Mouse (Mus musculus) adrenal gland, postnatal 4 days (tissue): Measurements from ENCODE around the gene Cyb5r4. TPM values are rescaled to one million over a fixed set of nuclear protein-coding genes. Genes with fewer than 3 reads are reported as not detected.
"Not testable (repeated sequence)": the region's sequence is repeated elsewhere in the genome, so short reads cannot be mapped to it uniquely, and the experiment has no call there.

ENCODE experiments used
- DNase-seq, 2 experiments: peaks; one replicate each; pipeline ENCODE4 v3.0.0; 2021 to 2022; ENCODE audit warnings: low spot score in 2 of 2, mixed read lengths in 2 of 2
- long read RNA-seq, 2 experiments: library from polyadenylated mRNA; stranded (forward); transcript quantifications; one replicate each; pipeline ENCODE4 v2.0.0; 2021
- total RNA-seq, 2 experiments: library from RNA; stranded (reverse); gene quantifications; 2 replicates each; pipeline ENCODE4 v1.2.3; 2021

Gene Cyb5r4
- 10 to 100 TPM; 40.9 to 41.4 TPM for total RNA-seq
- long read RNA-seq, experiment 1, transcript Cyb5r4-201 (16 exons, 2,644 nt): major isoform, 54 of 65 reads
- long read RNA-seq, experiment 1, partial matches to known transcripts: 2 of 65 reads
- long read RNA-seq, experiment 1, other reads (novel, unspliced or antisense): 9 of 65 reads
- long read RNA-seq, experiment 2, transcript Cyb5r4-201 (16 exons, 2,644 nt): major isoform, 120 of 156 reads
- long read RNA-seq, experiment 2, partial matches to known transcripts: 4 of 156 reads
- long read RNA-seq, experiment 2, other reads (novel, unspliced or antisense): 32 of 156 reads

DNA sequence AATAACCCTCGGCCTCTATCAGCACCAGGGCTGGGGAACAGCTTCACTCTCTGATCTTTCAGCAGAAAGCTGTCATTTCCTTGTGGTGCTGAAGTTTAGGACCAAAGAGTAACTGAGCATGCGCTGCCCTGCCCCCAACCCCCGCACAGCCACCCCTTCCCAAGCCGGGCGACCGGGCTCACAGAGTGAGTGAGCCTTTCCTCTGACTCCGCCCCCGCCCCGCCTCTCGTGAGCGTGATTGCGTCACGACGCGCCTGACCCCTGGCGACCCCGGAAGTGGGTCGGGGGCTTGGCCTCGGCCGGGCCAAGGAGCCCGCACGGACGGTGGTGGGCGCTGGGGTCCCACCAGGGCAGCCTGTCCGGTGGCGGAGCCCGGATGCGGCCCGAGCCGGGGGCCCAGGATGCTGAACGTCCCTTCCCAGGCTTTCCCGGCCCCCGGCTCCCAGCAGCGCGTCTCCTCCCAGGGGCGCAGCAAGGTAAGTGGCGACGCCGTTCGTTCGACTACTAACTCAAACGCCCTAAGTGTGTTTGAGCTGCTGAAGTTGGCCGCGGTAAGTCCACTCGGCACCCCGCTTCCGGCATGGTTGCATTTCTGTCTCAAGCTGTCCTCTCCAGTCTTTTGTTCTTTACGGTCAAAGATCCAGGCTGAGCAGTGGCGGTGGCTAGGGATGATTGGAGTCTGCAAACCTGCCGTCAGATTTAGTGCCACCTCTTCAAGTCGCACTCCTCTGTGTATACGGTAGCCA lies at the start of gene Cyb5r4:
Cyb5r4 (plus strand) TSS at position 237 of the 746 bp plus-strand sequence.
- peak; percentile 89 to 95 for DNase-seq

DNA sequence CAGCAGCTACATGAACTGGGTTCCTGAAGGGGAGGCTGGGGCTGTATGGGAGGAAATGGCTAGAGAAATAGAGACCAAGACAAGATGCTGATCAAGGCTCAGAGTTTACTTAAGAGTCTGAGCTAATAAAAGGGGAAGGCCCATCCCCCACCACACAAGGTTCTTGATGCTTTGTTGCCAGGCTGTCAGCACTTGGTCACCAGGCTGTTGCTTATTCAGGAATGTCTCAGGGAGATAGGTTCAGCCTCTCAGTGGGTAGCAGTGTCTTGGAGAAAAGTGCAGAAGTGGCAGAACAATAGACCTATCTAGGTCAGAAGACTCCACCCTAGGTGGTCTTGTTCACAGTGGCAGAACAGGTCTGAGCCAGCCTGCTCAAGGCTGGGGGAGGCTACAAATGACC lies 49.3 kb upstream of the Cyb5r4 start:
- not testable (repeated sequence) for DNase-seq

DNA sequence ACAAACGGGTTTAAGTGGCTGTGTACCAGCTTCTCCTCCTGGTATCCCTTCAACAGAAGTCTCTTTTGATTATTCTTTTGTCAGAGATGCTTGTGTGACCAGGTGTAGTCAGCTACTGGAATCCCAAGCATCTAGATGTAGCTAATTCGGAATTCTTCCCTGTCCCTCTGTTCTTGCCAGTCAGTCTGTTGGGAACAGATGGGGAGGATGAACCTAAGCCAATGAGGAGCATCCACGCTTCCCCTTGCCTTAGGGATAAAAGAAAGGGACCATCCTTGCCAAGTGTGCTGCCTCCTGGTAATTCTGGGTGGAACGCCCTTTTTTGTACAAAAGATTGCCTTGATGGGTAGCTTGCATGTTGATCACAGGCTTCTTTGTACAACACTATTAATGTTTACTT lies 48.3 kb upstream of the Cyb5r4 start:
- no peak for DNase-seq

DNA sequence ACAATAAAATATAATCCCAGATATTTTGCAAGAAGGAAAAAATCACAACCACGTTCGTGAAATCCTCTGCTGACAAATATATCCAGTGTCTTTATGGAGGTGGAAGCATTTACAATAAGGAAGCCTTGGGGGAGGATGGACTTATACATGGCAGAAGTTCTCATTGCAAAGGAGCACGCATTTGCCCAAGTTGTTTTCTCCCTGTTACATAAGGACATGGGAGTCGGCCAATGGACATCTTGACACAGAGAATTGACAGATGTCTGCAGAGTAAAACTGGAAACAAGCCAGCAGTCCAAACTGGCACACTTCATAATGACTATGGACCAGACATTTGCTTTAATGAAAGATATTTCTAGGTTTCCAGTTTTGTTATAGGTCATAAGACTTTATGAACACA lies 44.9 kb upstream of the Cyb5r4 start:
- no peak for DNase-seq

DNA sequence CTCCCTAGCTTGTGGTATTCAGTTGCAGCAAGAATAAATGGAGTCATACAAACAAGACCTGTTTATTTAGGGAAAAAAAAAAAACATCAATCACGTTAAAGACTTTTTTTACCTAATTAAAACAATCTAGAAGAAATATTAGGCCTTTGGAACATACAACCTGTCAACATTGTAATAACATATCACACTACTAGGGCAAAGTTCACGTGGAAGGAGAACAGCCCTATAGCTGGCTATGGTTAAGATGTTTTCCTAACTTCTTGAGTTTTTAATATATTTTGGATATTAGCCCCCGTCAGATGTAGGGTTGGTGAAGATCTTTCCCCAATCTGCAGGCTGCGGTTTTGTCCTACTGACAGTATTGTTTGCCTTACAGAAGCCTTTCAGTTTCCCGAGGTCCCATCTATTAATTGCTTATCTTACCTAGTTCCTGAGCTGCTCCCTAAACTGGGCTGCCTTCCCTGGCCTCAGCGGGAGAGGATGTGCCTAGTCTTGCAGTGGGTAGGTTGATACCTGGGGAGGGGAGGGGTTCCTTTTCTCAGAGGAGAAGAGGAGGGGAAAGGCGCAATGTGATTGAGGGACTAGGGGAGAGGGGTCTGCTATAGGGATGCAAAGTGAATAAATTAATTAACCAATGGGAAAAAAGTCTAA lies 43.4 kb upstream of the Cyb5r4 start:
- DNase-seq: no peak

DNA sequence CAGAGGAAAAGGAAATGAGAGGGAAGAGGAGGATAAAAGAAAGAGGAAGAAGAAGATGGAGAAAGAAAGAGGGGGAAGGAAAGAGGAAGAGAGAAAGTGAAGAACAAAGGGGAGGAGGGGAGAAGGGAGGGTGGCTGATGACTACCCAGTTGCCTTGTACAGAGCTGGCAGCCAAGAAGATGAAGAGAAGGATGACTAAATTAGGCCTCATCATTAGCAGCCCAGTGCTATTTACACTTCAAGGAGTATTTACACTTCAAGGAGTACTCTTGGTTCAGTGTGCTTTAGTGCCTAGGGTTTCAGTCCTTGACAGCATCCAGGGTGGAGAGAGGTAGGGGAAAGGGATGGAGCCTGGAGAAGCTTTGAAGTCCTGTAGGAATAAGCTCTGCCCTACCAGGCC lies 41.8 kb upstream of the Cyb5r4 start:
- no peak for DNase-seq

DNA sequence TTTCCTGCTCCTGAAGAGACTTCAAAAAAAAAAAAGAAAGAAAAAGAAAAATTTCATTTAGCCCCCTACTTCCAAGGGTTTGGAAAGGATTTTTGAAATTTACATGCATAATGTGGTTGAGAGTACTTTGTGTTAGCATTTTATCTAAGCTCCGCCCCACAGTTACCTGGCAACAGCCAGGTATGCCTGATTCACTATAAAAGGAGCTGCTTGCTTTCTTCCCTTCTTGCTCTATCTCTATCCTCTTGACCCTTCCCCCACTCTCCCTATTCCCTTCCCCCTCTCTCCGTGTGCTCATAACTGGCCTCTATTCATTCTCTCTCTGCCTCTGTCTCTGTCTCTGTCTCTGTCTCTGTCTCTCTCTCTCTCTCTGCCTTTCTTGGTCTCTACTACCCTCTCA lies 40.9 kb upstream of the Cyb5r4 start:
- no peak for DNase-seq

DNA sequence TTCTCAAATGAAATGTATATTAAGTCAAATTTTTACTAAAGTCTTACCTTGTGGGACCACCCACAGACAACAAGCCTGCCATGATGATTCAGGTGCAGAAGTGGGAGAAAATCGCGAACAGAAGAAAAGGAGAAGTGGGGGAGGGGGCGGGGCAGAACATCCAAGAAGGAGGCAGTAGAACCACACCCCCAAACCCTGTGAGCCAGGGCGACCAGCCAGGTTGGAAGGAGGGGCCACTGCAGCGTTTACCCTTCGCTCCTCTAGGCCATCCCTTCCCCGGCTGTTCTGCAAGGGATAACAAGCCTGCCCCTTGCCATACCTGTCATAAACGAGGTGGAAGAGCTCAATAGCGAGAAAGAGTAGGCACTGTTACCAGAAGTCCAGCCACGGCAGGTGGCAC lies 40.3 kb upstream of the Cyb5r4 start:
- no peak for DNase-seq

DNA sequence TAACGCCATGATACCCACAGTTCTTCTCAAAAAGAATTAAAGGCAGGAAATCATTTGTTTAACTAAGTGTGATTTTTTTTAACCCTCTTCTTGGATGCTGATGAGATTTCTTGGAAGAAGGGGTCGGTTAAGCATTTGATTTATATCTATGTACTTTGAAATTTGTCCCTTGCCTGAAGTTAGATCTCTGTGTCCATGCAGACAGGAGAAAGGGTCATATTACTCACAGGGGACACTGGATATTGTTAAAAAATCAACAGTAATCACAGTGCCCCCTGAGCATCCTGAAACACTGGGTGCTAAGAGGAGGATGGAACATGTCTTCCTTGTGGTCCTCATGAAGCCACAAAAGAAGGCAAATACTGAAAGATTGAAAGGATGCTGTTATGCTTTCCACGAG lies 37.2 kb upstream of the Cyb5r4 start:
- no peak for DNase-seq

DNA sequence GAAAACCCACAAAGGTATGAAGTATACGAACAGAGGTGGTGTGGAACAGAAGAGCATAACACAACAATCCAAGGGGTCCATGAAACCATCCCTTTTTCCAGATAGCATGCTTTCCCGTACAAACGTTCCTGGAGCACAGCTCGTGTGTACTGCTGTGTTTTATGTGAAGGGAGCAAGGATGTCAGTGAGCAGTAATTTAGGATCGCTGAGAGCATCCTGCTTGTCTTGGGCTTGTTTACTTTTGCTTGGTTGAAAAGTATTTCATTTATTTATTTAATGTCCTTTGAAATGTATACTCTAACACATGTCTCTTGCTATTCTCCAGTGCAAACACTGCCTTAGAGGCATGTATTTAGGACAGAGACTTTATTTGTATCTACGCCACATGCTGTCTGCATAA lies 36.7 kb upstream of the Cyb5r4 start:
- DNase-seq: no peak

DNA sequence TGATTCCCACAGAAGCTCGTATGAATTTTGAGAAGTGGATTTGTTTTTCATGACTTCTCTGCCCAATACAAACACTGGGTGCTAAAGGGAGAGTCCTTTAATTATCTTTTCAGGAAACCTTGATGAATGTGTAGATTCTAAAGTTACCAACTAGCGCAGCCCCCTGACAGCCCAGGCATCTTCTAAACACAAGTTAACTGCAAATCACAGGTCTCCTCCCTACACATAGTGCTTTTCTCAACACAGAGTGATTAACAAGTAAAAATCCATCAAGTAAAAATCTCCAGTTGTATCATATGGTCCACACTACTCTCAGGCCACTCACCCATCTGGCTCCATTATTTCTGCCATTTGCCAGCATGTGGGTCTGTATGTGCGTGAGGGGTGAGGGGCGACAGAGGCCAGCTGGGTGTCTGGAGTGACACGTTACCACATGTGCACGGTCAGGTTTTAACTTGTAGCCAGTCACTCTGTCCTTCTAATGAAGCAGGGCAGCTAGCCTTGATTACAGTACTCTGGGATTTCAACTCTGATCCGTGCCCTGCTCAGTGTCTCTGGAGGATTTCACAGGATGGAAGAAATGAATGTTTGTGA lies 35.0 kb upstream of the Cyb5r4 start:
- no peak for DNase-seq

DNA sequence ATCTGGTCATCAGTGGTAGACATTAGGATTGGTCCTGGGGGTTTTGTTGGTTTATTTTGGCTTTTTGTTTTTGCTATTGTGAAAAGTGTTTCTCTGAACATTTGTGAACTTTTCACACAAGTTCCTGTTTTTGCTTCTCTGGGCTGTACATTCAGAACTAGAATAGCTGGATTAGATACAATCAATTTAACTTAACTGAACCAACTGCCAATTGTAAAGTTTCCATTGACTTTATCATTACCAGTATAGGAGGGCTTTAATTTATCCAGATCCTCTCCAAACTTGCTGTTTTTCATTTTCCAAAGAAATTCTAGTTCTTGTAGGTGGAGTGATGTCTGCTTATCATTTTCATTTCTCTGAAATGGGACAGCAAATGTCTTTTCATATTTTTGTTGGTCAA lies 32.0 kb upstream of the Cyb5r4 start:
- no peak for DNase-seq

DNA sequence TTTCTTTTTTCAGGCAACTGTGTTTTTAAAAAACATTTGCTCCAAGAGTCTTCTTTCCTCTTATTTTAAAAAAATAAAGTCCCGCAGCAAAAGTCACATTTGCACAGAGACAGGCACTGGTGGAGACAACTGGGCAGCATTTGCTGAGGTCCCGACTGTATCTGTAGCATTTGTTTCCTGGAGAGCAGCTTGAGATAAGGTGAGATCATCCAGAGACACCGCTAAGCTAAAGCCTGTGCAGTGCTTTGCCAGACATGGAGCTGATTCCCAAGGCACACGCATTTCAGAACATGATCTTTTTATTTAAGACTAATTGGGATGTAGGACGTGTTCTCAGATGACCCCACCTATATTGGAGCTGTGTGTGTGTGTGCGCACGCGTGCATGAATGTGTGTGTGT lies 30.1 kb upstream of the Cyb5r4 start:
- DNase-seq: no peak

DNA sequence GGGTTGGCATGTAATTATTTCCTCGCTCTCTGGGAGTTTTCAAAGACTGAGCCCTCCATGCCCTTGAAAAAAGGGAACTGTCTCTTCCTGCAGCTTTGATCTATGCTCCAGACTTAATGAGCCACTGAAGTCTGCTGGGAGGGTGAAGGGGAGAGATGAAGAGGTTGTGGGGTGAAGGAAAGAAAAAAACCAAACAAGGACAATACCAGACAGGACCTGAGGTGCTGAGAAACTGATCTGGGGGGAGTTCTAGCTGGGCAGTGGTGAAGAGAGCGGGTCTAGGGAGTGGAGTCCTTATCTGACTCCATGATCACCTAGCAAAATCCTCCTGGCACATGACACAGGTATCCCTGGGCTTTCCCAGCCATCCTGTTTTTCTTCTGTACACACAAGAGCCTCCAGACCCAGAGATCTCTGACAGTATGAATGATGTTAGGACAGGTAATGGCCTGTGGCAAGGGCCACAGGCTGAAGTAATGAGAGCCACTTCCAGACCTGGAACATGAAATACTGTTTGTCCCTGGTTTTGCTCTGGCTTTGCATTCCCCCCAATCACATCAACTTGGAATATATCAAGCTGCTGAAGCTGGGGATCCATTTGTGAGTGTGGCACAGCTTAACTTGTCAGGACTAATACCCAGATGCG lies 24.6 kb upstream of the Cyb5r4 start:
- no peak for DNase-seq

DNA sequence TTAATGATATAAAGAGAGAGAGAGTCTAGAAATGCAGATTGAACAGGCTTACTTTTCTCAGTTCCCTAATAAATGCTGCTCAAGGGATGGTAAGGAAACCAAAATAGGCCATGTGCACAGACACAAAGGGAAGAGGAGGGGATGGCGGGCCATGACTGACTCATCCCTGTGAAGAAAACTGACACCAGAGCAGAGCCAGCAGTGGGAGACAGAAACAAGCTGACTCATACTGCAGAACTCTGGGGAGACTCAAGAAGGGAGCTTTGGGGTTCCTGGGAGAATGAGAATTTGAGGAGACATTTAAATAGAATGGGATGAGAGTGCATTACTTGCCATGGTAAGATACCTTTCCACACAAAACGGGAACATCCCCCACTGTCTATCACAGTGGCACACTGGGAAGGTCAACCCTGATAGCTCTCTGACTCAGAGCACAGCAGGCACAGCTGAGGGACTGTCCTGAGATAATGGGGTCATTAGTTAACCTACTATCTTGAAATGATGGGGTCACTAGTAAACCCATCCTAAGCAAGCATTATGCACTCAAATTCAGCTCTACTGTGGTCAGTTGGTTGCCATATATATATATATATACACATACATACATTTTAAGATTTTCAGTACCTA lies 21.7 kb upstream of the Cyb5r4 start:
- no peak for DNase-seq

DNA sequence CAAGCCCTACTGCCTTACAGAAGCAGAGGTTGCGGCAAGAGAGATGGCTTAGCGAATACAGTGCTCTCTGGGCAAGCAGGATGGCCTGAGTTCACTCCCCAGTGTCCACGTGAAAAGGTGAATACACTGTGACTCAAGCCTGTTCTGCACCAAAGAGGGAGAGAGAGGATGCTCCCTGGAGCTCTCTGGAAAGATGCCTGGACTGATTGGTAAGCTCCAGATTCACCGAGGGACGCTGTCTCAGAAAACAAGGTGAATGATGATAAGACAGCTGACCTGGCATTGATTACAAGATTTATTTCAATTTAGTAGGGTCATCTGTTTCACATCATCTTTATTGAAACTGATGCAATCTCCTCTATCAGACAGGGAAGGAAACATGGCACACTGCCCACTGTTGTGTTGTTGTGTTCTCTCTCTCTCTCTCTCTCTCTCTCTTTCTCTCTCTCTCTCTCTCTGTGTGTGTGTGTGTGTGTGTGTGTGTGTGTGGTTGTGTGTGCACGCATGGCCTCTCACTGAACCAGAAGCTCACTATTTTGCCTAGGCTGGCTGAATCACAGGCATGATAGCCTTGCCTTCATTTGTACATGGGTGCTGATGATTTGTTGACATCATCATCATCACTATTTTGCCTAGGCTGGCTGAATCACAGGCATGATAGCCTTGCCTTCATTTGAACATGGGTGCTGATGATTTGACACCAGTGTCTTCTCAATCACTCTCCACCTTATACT lies 16.9 kb upstream of the Cyb5r4 start:
- no peak for DNase-seq

DNA sequence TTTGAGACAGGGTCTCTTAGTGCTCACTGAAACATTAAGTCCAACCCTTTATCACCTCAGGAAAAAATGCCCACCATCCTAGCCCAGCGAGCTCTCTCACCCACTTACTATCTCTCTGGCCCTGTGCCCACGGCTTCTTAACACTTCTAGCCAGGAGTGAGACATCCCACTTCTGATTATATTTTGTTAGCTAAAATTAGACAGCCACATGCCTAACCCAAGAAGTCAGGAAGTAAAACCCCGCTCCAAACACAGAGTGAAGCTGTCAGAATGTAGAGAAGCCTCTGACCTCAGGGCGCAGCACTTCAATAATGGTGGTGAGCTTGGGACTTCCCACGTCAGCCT lies 16.4 kb upstream of the Cyb5r4 start:
- no peak for DNase-seq

DNA sequence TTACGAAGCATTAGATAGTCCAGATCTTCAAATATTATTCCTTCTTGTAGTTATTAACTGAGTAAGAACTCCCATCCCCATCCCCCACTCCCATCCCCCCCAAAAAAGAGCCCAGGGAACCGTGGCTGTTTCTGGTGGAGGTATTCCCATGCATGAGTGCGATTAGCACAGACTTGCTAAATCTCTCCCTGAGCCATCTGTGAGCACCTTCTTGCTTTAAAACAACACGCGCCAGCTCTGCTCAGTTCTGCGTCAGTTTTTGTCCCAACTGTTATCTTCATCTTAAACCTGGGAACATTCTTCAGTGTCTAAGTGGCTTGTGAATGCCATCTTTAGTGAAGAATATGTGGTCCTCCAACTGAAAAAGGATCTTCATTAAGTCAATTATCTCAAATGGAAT lies 13.3 kb upstream of the Cyb5r4 start:
- DNase-seq: no peak

DNA sequence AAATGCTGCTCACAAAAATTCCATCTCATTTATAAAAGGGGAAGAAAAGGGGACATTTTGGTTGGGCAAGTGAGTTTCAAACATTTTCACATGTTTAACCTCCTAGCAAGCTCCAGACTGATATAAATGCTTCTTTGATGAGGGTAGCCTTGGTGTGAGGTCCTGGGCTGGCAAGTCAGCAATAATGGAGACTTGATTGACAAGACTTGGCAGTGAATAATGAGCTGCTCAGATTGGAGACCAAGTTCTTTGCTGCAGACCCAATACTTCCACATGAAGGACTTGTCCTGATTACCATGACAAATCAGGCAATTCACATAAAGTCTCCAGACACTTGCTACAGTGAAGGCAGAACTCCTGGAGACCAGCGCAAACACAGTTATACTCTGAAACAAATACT lies 12.9 kb upstream of the Cyb5r4 start:
- DNase-seq: no peak

DNA sequence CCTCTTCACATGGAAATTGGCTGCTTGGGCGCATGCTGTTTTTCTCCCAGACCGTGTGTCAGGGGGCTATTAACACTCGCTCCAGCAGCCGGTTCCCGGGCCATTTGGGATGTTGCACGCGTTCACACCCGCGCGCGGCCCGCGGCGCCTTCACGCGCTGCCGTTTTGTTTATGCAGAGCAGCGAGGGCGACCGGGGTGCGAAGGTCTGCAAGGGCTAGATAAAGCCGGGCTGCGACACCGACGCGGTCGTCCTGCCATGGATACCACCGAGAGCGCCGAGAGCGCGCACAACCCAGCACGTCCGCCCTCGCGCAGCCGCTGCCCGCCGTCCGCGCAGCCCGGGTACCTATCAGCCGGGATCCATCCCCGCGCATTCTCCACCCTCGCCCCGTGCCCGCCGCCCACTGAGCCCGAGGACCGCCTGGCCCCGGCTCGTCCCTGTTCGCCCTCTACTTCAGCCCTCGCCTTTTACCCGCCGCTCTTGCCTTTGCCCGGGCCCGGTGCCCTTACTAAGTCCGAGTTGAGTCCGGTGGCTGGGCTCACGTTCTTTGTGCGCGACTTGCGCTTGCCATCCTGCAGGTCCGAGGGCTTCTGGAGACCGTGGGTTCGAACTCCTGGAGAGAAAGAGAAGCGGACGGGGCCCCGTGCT lies 6.4 kb upstream of the Cyb5r4 start, which contains the start of gene Ripply2:
Ripply2 (plus strand) TSS at position 250 of the 650 bp plus-strand sequence.
- no peak for DNase-seq
